Mouse (Mus musculus) C3H10T1/2 (cell line): ENCODE measurements around the gene Lmln. TPM values are rescaled to one million over a fixed set of nuclear protein-coding genes. Genes with fewer than 3 reads are reported as not detected.

Experiments
- polyA plus RNA-seq, 2 experiments: library from polyadenylated mRNA; unstranded; fragments of >200 nt; fragmentation: generic; extraction: Trizol; gene quantifications; one replicate each; pipeline ENCODE4 v1.2.1; 2012; ENCODE audit warnings: missing spikeins in 2 of 2

Lmln gene
- polyA plus RNA-seq, result under 1 TPM; 0.07 to 0.59 TPM

DNA sequence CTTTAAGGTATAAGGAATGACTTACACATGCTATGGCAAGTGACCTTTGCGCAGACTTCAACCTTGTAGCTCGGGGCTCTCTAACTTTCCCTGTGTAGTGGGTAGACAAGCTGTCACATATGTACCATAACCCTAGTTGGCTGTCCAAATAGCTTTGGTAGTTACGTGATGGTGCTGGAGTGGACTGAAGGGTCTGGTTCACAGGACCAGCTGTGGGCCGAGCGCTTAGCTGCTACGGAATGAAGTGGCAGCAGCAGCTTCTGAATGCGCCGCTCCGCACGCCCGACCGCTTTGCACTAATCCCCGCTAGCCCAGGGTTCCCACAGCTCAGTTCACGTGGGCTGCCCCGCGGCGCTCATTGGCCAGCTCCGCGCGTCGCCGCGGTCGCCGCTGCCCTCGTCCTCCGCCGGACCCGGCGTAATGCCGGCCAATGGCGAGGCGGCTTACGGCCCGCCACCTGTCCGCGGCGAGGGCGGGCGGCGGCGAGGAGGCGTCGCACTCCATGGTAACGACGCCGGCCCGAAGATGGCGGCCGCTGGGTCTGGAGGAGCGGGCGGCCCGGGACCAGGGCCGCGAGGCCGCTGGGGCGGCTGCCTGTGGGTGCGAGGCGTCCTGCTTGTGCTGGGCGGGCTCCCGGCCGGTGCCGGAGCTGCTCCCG lies at the start of gene Lmln:
Lmln (plus strand) TSS at position 498 of the 658 bp plus-strand sequence.

DNA sequence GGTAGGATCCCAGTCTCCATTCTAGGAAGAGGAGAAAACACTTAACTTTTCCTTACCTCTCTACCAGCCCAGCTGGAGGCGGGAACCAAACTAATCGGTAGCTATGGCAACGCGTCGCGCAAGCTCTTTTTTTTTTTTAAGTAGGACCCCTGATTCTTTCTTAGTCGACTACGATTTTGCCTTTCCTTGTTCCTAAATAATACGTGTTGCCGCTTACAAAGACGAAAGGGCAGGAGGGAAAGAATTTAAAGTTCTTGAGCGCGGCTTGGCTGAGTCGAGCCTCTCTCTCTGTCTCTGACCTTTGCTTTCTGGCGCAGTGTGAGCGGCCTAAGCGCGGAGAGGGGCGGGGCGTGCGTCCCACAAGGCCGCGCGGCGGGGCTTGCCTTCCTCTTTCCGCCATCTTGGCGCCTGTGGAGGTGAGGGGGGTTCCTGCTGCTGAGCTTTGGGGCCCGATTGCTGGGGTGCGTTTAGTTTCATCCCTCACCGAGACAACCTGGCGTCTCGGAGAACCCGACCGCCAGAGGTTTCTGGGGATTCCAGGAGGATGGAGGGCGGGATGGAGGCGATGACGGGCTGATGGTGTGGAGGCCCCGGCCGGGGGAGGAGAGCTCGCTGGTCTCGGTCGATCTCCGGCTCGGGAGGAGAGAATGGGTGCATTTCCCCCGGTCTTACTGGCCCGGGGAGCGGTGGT lies 6.1 kb upstream of the Lmln start, which contains the start of the genes Iqcg and Rpl35a:
Iqcg (minus strand) TSS at position 124 of the 691 bp plus-strand sequence.
Rpl35a (plus strand) TSS at position 359 of the 691 bp plus-strand sequence.

Other genes with a start within 250 kb of the Lmln start
- 1 to 10 TPM in 1 of 2 experiments, under 1 TPM in 1; 0.87 to 8.0 TPM for gene Fyttd1, start 185.0 kb upstream of the Lmln start, polyA plus RNA-seq
- gene Rubcn, start 184.8 kb upstream of the Lmln start, polyA plus RNA-seq, result 10 to 100 TPM in 1 of 2 experiments, 1 to 10 TPM in 1; 9.9 to 26.5 TPM
- gene Lrch3, start 148.4 kb upstream of the Lmln start, polyA plus RNA-seq, result 1 to 10 TPM in 1 of 2 experiments, under 1 TPM in 1; 0.16 to 6.6 TPM
- 1 to 10 TPM in 1 of 2 experiments, under 1 TPM in 1; 0.21 to 1.5 TPM for gene Iqcg, start 6.3 kb upstream of the Lmln start, polyA plus RNA-seq
- 1,000 to 10,000 TPM; 2,260 to 3,143 TPM for gene Rpl35a, start 6.1 kb upstream of the Lmln start, polyA plus RNA-seq
- gene Osbpl11, start 122.5 kb downstream of the Lmln start, polyA plus RNA-seq, result 1 to 10 TPM in 1 of 2 experiments, under 1 TPM in 1; 0.62 to 6.5 TPM
- gene Snx4, start 188.9 kb downstream of the Lmln start, polyA plus RNA-seq, result 10 to 100 TPM in 1 of 2 experiments, 1 to 10 TPM in 1; 2.4 to 28.8 TPM